Mouse (Mus musculus) monocyte, adult 5-6 weeks (primary cell): ENCODE results near the gene Thsd4. TPM values are rescaled to one million over a fixed set of nuclear protein-coding genes. Genes with fewer than 3 reads are reported as not detected.

Experiments
- ATAC-seq: fragments of 153-309, 156-312 bp; replicated peaks from 2 replicates; pipeline ENCODE4 v1.8.0; 2017; ENCODE audit warnings: mild to moderate bottlenecking; ENCODE audit not compliant: low TSS enrichment, insufficient number of reproducible peaks, severe bottlenecking, poor library complexity, low FRiP score
- total RNA-seq: library from RNA; stranded (forward); fragments of 200-1000, 200-491, 200-594 nt; gene quantifications from 3 replicates; pipeline ENCODE4 v1.2.3, GENCODE M21; 2017

The Thsd4 gene
- total RNA-seq, 1 experiment from 2014 or later: not detected

GRCm38 (mm10) chr9:60477991-60478750 lies 43.7 kb downstream of the Thsd4 start:
- ATAC-seq: no peak

- ATAC-seq: no peak
These were observed 61.5 kb downstream of the Thsd4 start for GRCm38 (mm10) chr9:60460010-60460982.

- ATAC-seq: no peak
These were observed 63.3 kb downstream of the Thsd4 start for GRCm38 (mm10) chr9:60458468-60458962.

- ATAC-seq: no peak
These were observed 64.3 kb downstream of the Thsd4 start for GRCm38 (mm10) chr9:60457359-60458210.

- no peak for ATAC-seq
These were observed 65.2 kb downstream of the Thsd4 start for GRCm38 (mm10) chr9:60456651-60457050.

GRCm38 (mm10) chr9:60454406-60455076 lies 67.3 kb downstream of the Thsd4 start:
- ATAC-seq: no peak

- no peak for ATAC-seq
These were observed 72.3 kb downstream of the Thsd4 start for GRCm38 (mm10) chr9:60449498-60449897.

- no peak for ATAC-seq
These were observed 76.0 kb downstream of the Thsd4 start for GRCm38 (mm10) chr9:60445821-60446220.

- ATAC-seq: no peak
These were observed 80.5 kb downstream of the Thsd4 start for GRCm38 (mm10) chr9:60441274-60441902.

- no peak for ATAC-seq
These were observed 81.3 kb downstream of the Thsd4 start for GRCm38 (mm10) chr9:60440506-60440905.

- ATAC-seq: no peak
These were observed 85.6 kb downstream of the Thsd4 start for GRCm38 (mm10) chr9:60436246-60436645.

GRCm38 (mm10) chr9:60434093-60434492 lies 87.8 kb downstream of the Thsd4 start:
- no peak for ATAC-seq

GRCm38 (mm10) chr9:60431924-60432323 lies 89.9 kb downstream of the Thsd4 start:
- ATAC-seq: no peak

GRCm38 (mm10) chr9:60430017-60430416 lies 91.8 kb downstream of the Thsd4 start:
- no peak for ATAC-seq

GRCm38 (mm10) chr9:60414076-60414755 lies 107.6 kb downstream of the Thsd4 start:
- no peak for ATAC-seq

- no peak for ATAC-seq
These were observed 110.8 kb downstream of the Thsd4 start for GRCm38 (mm10) chr9:60410872-60411635.
